Mouse (Mus musculus): ENCODE measurements around the gene Emb.
"Not testable (repeated sequence)": the region's sequence is repeated elsewhere in the genome, so short reads cannot be mapped to it uniquely, and the experiment has no call there.

Emb gene

DNA sequence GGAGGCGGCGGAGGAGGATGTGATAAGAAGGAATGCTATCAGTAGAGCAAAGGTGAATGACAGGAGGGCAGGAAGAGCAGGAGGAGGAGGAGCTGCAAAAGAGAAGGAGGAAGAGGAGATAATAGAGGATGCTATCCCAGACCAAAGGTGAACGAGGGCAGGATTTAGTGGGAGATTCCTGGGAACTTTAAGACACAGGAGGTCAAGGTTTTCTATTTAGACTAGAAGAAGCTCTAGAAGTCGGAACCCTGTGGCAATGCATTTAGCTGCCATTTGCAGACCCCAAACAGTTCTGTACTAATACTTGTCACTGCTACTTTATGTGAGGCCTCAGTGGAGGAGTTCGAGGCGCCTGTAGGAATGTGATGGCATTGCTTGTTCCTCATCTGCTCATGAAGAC is at the start of gene Emb:
Emb (plus strand) TSS at position 301 of the 400 bp plus-strand sequence.
- DNase-seq (ENCODE audit: low read depth, low spot score): no peak

DNA sequence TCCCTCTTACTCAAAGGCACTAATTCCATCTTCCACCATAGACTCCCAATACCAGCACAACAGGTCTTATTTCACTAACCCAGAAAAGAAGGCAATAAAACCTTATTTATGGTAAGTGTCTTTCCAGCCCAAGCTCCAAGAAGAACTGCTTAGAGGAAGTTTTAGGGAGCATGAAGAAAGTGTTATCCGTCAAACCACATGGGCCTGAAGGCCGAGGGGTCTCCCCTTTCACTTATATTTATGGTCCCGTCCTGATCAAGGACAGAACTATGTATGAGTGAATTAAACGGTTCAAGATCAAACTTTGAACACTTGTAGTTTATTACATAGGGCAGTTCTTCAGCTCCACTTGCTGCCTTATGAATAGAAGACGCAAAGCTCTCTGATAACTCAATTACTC is 44.4 kb upstream of the Emb start:
- no peak for DNase-seq (ENCODE audit: low read depth, low spot score)

DNA sequence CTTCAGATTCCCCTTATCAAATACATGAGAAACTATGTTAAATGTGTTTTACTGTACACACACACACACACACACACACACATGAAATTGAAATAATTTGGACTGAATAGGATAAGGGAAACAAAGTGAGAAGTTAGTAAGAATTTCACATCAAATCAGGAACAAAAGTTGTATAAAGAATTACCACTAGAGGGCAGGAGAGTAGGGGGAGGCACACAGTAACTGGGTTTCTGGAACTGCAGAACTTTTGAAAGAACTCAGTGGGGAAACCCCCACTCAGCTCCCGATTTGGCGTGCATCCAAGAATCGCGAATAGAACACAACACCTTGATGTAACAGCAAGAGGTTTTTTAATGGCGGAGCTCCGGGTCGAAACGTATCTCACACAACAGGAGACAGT is 43.3 kb upstream of the Emb start:
- peak; percentile 42 for DNase-seq (ENCODE audit: low read depth, low spot score)

DNA sequence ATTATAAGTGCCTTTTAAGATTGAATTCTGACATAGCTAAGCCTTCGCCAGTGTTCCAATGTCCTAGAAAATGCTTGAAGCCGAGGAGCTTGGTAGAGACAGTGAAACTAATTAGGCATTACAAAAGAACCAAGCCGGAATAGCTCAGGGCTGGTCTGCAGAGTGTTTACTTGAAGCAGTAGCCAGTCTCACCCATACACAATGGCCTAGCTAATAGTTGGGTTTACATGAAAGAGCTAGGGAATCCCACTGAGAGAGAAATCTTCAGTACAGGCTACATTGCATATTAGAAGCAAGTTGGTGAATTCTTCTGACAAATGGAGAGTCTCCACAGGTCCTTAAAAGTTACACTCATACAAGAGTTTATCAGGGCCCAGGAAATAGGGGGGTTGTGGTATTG is 27.4 kb upstream of the Emb start:
- DNase-seq (ENCODE audit: low read depth, low spot score): not testable (repeated sequence)

DNA sequence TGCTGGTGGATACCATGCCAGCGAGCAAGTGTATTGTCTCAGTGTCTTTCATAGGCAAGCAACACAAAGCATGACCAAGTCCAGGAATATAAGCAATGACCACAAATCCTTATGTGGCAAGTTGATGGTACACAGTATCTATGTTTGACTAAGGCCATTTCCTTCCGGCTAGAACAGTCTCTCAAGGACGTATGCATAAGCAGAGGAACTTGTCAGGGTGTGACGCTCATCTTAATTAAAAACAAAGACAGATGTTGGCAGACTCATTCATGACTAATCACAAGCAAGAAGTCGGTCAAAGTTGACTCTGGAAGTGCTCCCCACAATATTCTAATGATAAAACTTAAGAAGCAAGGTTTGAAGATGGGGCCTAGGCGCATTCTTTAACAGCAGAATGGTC is 25.0 kb upstream of the Emb start:
- no peak for DNase-seq (ENCODE audit: low read depth, low spot score)

DNA sequence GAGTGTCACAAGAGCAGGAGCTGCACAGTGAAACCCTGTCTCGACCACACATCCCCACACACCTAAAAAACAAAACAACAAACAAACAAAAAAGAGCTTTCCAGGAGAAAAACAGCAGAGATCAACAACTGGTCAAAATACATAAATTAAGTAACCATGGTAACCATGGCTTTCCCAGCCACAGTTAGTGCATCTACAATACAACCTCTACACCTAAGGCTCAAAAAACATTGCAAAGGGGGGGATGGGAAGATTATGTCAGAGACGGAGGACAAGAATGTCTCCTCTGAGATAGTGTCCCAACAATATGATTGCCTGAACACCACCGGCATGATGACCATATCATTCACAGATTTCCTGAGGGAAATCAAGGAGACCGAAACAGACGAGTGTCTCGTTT is 23.0 kb upstream of the Emb start:
- DNase-seq (ENCODE audit: low read depth, low spot score): no peak

DNA sequence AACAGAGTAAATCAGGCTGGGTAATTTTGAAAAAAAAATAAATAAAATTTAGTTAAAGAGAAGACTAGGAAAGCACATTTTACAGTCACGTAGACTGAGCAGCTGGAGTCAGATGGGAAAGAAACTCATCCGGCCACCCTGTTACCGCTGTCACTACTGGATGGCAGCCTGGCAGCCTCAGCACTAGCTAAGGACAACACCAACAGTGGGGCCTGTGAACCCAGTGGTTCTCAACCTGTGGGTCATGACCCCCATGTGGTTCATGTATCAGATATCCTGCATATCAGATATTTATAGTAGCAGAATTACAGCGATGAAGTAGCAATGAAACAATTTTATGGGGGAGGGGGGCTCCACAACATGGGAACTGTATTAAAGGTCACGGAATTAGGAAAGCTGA is 16.2 kb upstream of the Emb start:
- DNase-seq (ENCODE audit: low read depth, low spot score): no peak

DNA sequence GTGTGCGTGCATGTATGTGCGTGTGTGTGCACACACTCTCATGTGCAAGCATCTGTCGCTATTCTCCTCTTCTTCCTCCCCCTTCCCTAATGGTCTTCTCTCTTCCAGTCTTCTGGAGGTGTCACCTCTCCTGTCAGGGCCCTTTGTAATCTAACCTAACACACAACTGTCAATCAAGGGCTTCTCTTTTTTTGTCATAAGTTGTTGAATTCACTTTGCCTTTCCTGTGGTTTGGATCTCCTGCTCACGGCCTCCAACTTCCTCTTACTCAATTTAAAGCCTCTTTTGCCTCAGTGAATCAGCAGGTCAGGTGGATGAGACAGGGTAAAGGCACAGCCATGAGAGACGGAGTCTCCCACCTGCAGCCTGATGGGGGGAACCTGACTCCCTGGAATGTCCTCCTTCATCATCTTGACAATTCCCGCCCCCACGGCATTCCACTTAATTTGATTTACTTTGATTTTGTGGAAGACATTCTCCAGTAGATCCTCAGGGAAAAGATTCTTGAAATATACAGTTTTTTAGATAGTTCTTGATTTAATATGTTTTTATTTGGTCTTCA is 14.8 kb upstream of the Emb start:
- DNase-seq (ENCODE audit: low read depth, low spot score): no peak

DNA sequence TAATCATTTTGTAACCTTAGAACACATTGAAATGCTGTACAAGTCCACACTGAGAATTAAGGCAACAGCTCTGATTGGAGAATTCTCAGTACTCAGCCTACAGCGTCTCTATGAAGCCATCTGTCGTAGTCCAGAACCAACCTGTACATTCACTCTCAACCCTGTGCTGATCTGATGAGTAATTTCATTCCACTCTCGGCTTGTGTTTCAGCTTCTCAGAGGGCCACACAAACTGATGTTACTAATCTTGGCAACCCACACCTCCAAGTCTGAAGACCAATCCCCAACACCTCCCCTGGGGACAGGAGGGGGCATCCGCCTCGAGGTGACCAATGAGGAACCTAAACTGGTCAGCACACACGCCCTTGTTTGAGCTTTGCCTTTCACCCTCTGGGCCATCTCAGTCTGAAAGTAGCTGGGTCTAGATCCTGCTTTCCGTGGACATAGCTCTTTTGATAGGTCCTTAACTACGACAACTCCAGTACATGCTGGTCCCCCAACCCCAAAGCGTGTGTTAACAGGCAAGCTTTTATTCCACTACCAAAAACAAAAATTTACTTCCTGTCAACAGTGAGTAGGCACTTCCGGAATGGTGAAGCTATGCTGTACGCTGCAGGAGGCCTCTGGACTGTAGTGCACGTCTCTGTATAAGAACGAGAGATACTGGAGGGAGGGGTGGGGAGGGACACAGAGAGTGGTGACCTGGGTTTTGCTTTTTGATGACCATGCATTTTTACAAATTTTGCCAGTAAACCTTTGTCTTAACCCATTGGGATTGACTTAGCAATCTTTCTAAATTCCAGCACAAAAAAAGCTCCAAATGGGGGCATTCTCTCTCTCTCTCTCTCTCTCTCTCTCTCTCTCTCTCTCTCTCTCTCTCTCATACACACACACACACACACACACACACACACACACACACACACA is 12.5 kb upstream of the Emb start:
- peak; percentile 65 for DNase-seq (ENCODE audit: low read depth, low spot score)

DNA sequence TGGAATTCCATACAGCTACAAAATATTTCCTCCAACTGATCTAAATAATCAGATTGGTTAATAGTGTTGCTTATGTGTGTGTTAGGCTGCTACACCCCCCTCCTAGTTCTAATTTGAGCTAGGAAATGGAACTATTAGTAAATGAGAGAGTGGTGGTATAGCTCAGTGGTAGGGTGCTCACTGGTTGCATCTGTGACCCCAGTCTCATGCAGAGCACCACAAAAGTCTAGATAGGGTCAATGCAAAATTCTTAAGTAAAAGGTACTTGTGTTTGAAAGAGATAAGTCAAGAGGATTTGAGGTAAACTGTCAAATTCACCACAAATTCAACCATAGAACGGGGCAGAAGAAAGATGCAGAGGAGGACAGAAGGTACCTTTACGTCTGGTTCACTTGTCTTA is 10.7 kb upstream of the Emb start:
- DNase-seq (ENCODE audit: low read depth, low spot score): no peak

DNA sequence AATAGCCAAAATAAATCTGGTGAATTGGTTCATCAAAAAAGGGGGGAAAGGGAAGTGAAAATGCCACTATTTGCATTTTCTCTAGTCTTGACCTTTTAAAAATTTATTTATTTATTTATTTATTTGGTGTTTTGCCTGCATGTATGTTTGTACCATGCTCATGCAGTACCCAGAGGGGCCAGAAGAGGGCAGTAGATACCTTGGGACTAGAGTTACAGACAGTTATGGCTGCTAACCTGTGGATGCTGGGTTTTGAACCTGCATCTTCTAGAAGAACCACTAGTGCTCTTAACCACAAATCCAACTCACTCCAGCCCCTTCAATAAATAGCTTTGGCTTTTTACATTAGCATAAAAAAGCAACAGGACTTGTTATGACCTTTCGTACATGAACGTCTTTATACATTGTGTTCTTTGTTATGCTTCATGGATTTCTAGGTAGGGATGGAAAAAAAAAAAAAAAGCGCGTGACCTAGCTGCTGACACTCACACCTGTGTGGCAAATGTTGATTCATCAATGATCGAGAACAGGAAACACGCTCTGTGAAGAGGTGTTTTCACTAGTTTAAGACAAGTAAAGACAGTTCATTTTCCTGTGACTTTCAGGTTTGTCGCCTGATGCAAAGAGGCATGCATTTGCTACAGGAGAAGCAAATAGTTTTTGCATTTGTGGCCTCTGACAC is 9.8 kb upstream of the Emb start:
- DNase-seq (ENCODE audit: low read depth, low spot score): peak; percentile 92

DNA sequence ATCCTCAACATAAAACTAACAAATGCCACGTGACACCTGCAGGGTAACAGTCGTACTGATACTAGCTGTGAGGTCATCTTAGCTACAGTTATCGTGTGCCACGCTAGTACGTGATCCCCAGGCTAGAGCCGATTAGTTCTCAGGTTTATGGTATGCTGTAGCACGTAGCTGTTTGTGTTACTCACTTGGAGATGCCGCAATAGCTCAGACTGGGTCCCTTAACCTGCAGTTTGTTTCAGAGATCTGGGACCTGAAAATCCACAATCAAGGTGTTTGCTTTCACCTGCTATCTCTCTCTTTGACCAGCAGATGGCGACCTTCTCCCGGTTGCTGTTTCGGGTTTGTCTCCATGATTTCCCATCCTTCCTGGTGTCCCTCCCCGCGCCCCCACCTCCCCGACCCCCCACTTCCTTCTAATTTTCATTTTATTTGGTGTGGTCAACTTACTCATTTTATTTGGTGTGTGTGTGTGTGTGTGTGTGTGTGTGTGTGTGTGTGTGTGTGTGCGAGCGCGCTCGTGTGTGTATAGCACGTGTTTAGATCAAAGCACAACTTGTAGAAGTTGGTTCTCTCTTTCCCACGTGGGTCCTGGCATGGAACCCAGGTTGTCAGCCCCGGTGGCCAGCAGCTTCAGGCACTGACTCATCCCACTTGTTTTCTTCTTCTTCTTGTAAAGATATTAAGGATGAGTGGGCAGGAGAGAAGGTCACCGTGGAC is 5.4 kb upstream of the Emb start:
- peak; percentile 78 for DNase-seq (ENCODE audit: low read depth, low spot score)

DNA sequence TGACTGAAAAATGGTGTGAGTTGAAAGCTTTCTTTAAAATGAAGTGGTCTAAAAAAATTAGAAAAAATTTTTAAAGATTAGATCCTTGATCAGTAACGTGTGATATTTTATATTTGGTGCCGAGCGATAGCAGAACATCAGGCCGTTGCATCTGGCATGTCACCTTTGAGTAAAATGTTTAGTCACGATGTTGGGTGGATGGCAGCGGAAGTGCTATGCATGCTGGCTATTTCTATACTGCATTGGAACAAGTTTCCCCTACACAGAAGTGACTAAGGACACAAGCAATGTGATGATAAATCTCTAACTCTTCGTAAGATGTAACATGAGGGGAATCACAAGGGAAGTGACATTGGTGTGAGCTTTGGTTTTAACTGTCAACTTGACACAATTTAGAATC is 3.7 kb upstream of the Emb start:
- DNase-seq (ENCODE audit: low read depth, low spot score): no peak

DNA sequence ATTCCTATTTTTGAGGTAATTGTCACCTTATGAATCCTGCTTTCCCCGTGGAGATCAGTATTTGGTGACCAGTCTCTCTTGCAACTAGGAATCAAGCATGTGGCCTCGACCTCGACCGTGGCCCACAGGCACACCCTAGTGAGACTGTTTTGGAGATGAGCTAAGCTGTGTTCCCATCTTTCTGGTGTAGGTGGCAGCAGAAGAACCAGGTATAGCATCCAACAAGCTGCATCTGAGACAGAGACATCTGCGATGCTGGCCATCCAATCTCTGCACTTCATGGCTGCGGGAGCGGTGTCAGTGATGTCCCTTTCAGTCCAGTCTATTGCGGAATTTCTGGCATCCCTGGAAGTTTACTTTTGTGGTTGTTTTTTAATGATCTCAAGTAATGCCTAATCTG is 2.3 kb upstream of the Emb start:
- DNase-seq (ENCODE audit: low read depth, low spot score): peak; percentile 57

DNA sequence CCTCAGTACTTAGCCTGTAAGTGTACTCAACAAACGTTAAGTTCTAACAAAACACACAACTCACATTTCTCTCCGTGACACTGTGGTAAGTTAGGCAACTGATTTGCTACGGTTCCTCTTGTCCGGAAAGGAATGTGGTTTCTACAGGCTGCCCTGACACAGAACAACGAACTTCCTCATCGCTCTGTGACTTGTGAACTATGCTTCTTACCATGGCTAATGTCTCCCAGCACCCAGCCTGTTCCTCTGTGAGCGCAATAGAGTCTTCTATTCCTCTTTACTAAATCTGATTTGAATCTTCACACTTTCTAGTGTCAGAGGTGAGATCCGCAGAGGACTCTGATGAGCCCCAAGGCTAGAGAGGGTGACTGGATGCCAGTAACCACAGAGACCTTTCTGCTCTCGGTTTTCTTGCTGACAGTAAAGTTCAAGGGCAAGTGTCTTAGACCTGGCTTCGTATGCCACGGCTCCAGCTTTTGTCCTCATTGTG is 3.1 kb downstream of the Emb start:
- DNase-seq (ENCODE audit: low read depth, low spot score): peak; percentile 72

DNA sequence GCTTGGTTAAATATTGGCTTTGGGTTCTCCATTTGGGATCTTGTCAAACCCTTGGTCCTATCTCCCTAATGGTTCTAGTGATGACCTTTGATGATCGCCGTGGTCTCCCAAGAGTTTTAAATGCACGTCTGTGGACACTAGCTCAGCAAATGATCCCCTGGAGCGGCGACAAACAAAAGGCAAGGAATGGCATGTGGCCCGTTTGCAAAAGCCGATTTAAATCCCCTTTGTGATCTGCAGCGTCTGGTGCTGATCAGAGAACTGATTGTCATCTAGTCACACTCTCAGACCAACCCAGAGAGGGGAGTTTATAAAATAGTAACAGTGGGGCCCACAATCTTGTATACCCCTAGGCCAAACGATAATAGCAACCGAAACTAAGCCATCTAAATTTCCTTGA is 7.1 kb downstream of the Emb start:
- DNase-seq (ENCODE audit: low read depth, low spot score): peak; percentile 62

DNA sequence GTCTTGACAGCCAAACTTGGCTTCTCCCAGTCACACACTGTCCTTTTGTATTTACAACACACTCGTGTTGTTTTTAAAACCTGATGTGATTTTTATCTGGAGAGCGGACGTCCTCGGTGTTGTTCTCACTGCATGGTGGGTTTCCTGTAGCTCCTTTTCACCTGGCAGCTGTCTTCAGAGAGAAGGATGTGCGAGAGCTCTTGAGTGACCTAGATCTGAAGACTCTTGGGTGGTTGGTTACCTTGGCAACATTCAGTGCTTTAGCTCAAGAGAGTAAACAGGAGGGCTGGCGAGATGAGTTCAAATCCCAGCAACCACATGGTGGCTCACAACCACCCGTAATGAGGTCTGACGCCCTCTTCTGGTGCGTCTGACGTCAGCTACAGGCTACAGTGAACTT is 7.8 kb downstream of the Emb start:
- DNase-seq (ENCODE audit: low read depth, low spot score): peak; percentile 95

DNA sequence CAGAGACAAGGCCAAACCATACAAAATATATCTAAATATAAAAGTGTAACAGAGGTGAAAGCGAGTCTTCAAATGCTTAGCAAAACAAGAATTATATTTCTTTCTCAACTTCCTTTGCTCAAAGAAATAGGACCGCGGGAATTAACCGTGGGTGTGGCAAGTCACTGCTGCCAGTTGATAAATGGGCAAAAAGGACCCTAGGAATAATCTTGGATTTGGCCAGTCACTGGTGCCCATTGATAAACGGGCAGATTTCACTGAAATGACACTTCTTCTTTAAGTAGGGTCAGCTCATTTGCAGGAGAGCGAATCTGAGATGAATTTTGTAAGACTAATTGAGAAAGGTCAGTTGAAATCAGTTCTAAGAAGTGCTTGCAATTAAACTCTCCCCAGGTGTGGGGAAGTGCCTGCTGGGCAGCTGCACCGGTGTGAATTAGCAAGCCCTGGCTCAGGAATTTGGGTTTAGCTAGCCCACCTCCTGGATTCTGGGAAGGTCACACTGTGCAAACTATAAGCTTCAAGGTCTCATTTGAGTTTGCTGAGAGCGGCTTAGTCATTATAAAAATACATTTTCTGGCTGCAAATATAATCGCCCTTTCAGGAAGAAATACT is 8.5 kb downstream of the Emb start:
- peak; percentile 26 for DNase-seq (ENCODE audit: low read depth, low spot score)

DNA sequence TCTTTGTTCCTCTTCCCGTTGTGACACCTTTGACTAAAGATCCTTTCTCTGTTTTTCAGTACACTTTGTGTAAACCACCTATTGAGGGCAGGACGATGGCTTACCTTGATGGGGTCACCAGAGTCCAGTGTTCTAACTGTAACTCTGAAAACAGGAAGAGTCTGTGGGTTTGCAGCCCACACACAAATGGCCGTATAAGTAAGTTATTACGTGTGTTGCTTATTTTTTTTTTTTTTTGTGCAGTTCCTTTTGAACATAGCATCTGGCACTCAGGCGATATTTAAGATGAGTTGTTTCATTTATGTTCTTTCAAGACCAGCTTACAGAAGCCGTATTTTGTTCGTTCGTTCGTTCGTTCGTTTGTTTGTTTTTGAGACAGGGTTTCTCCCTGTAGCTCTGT is 9.3 kb downstream of the Emb start:
- peak; percentile 67 for DNase-seq (ENCODE audit: low read depth, low spot score)

DNA sequence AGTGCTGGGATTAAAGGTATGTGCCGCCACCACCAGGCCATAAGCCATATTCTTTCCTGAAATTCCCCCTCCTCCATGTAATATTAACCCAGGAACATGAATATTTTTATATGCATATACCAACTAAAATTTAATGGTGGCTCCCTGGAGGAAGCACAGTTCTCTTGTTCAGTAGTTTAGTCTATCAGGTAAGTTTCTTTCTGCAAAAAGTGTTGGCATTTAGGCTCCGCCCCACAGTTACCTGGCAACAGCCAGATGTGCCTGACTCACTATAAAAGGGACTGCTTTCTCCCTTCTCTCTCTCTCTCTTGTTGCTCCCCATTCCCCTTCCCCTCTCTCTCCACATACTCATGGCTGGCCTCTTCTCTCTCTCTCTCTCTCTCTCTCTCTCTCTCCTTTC is 9.8 kb downstream of the Emb start:
- DNase-seq (ENCODE audit: low read depth, low spot score): peak; percentile 73

DNA sequence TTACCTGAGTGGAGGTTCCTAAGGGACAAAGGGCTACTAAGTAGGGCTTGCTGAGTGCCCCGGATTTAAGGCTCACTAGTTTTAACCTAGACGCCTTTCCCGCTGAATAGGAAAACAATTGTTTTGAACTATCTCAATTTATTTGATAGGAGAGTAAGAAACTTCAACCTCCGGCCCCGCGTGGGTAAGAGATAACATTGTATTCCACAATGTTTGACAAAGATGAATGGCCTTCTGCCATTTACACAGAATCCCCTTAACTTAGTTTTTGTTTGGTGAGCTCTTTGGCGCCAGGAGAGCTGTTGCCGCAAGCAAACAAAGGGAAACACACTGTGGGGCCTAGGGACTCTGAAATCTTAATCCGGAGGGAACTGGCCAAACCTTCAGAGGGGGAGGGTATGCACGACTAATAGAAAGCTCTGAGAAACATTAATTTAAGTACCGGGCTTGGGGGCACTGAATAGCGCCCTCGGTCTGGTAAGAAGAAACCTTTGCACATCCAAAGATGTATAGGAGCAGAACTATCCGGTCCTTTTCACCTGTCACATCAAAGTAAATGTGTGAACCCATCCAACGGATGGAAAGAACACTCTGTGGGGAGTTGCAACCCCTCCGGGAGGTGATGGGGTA is 11.7 kb downstream of the Emb start:
- DNase-seq (ENCODE audit: low read depth, low spot score): no peak

Data from CD4-positive, CD25-positive, alpha-beta regulatory T cell, adult 2 months (primary cell).